Mouse (Mus musculus): ENCODE data around the gene Rpgrip1l.

- TF ChIP-seq CTCF (IDR thresholded peaks at IDR 0.05; ENCODE audit: low read depth, low read length) (no peak), TAL1 (conservative IDR thresholded peaks at IDR 0.05; ENCODE audit: low read depth, low read length) (no peak)
Measured at GRCm38 (mm10) chr8:91177708-91178107, 135.4 kb downstream of the Rpgrip1l start.

Data from G1E (cell line).